Mouse (Mus musculus): ENCODE results near the gene Atad1. TPM values are rescaled to one million over a fixed set of nuclear protein-coding genes. Genes with fewer than 3 reads are reported as not detected.
A peak's percentile ranks its signal among the peaks of the same experiment; 100 is the strongest.

The Atad1 gene
- polyA plus RNA-seq, 1 experiment from 2014 or later = 65.0 TPM

GRCm38 (mm10) chr19:32717590-32717989, 22.0 kb downstream of the Atad1 start:
- no peak overlapping the region for H3K27ac ChIP-seq (replicated peaks in 1 of 2; ENCODE audit: control insufficient read depth in 1 of 2, insufficient read depth in 1 of 2, low read depth in 2 of 2, low read length in 2 of 2)
- no peaks in the 10 kb centered on the region; a peak in 1 of 4 replicates for H3K4me1 ChIP-seq (ENCODE audit: control insufficient read depth in 2 of 2, insufficient read depth in 2 of 2, low read length in 2 of 2)
- no peaks in the 10 kb centered on the region for H3K27me3 ChIP-seq (ENCODE audit: control insufficient read depth, insufficient read depth, low read length)
- no peak for ATAC-seq (ENCODE audit: insufficient number of reproducible peaks, insufficient read depth, low FRiP score, low read depth)
- no peaks in the 10 kb centered on the region for H3K9me3 ChIP-seq (ENCODE audit: control insufficient read depth, low read length)
- no peak overlapping the region for H3K9ac ChIP-seq (ENCODE audit: low read length)
- no peaks in the 10 kb centered on the region for H3K36me3 ChIP-seq (ENCODE audit: control insufficient read depth, insufficient read depth, low read length)
- WGBS = 69% methylated on average over 3 of the region's 3 CpGs
- no peak overlapping the region for H3K4me2 ChIP-seq (ENCODE audit: low read length)
- H3K4me3 ChIP-seq (ENCODE audit: control insufficient read depth in 1 of 2, insufficient read depth in 1 of 2, low read depth in 1 of 2, low read length in 2 of 2) = no peak overlapping the region

- H3K4me1 ChIP-seq (ENCODE audit: control insufficient read depth in 2 of 2, insufficient read depth in 2 of 2, low read length in 2 of 2) = peaks cover 0 to 7% of the 10 kb centered on the region in 2 experiments; a peak in 2 of 4 replicates
- H3K4me3 ChIP-seq (ENCODE audit: control insufficient read depth in 1 of 2, insufficient read depth in 1 of 2, low read depth in 1 of 2, low read length in 2 of 2) = no peak overlapping the region
- no peak overlapping the region for H3K4me2 ChIP-seq (ENCODE audit: low read length)
- ATAC-seq (ENCODE audit: insufficient number of reproducible peaks, insufficient read depth, low FRiP score, low read depth) = no peak
- no peaks in the 10 kb centered on the region for H3K9me3 ChIP-seq (ENCODE audit: control insufficient read depth, low read length)
- H3K27ac ChIP-seq (replicated peaks in 1 of 2; ENCODE audit: control insufficient read depth in 1 of 2, insufficient read depth in 1 of 2, low read depth in 2 of 2, low read length in 2 of 2) = no peak overlapping the region
- H3K27me3 ChIP-seq (ENCODE audit: control insufficient read depth, insufficient read depth, low read length) = no peaks in the 10 kb centered on the region
- no peak overlapping the region for H3K9ac ChIP-seq (ENCODE audit: low read length)
- no peaks in the 10 kb centered on the region for H3K36me3 ChIP-seq (ENCODE audit: control insufficient read depth, insufficient read depth, low read length)
Observed at GRCm38 (mm10) chr19:32715681-32716080, 23.9 kb downstream of the Atad1 start.

- no peaks in the 10 kb centered on the region for H3K9me3 ChIP-seq (ENCODE audit: control insufficient read depth, low read length)
- no peaks in the 10 kb centered on the region for H3K27me3 ChIP-seq (ENCODE audit: control insufficient read depth, insufficient read depth, low read length)
- H3K9ac ChIP-seq (ENCODE audit: low read length) = no peak overlapping the region
- H3K4me2 ChIP-seq (ENCODE audit: low read length) = no peak overlapping the region
- H3K4me3 ChIP-seq (ENCODE audit: control insufficient read depth in 1 of 2, insufficient read depth in 1 of 2, low read depth in 1 of 2, low read length in 2 of 2) = no peak overlapping the region
- WGBS = 10% methylated on average over 3 of the region's 3 CpGs
- ATAC-seq (ENCODE audit: insufficient number of reproducible peaks, insufficient read depth, low FRiP score, low read depth) = no peak
- H3K4me1 ChIP-seq (ENCODE audit: control insufficient read depth in 2 of 2, insufficient read depth in 2 of 2, low read length in 2 of 2) = peaks cover 0 to 8% of the 10 kb centered on the region in 2 experiments; a peak in 2 of 4 replicates
- H3K36me3 ChIP-seq (ENCODE audit: control insufficient read depth, insufficient read depth, low read length) = no peaks in the 10 kb centered on the region
- no peak overlapping the region for H3K27ac ChIP-seq (replicated peaks in 1 of 2; ENCODE audit: control insufficient read depth in 1 of 2, insufficient read depth in 1 of 2, low read depth in 2 of 2, low read length in 2 of 2)
Observed at GRCm38 (mm10) chr19:32715201-32715600, 24.4 kb downstream of the Atad1 start.

- ATAC-seq (ENCODE audit: insufficient number of reproducible peaks, insufficient read depth, low FRiP score, low read depth) = no peak
- no peak overlapping the region for H3K27ac ChIP-seq (replicated peaks in 1 of 2; ENCODE audit: control insufficient read depth in 1 of 2, insufficient read depth in 1 of 2, low read depth in 2 of 2, low read length in 2 of 2)
Observed at GRCm38 (mm10) chr19:32713471-32713870, 26.1 kb downstream of the Atad1 start.

GRCm38 (mm10) chr19:32712588-32713042, 27.0 kb downstream of the Atad1 start:
- Histone ChIP-seq H3K4me3 (ENCODE audit: control insufficient read depth in 1 of 2, insufficient read depth in 1 of 2, low read depth in 1 of 2, low read length in 2 of 2) (peak overlapping the region; percentile 67 to 93), H3K9ac (ENCODE audit: low read length) (peak overlapping the region; percentile 86), H3K27me3 (ENCODE audit: control insufficient read depth, insufficient read depth, low read length) (no peaks in the 10 kb centered on the region), H3K27ac (replicated peaks in 1 of 2; ENCODE audit: control insufficient read depth in 1 of 2, insufficient read depth in 1 of 2, low read depth in 2 of 2, low read length in 2 of 2) (peak overlapping the region; percentile 52 to 82; a peak in 3 of 4 replicates), H3K9me3 (ENCODE audit: control insufficient read depth, low read length) (no peaks in the 10 kb centered on the region), H3K4me2 (ENCODE audit: low read length) (peak overlapping the region; percentile 89), H3K36me3 (ENCODE audit: control insufficient read depth, insufficient read depth, low read length) (0 out of 2 replicates have a peak, but pooled peaks cover 6% of the 10 kb centered on the region), H3K4me1 (ENCODE audit: control insufficient read depth in 2 of 2, insufficient read depth in 2 of 2, low read length in 2 of 2) (peaks cover 0 to 8% of the 10 kb centered on the region in 2 experiments; a peak in 2 of 4 replicates)
- ATAC-seq (ENCODE audit: insufficient number of reproducible peaks, insufficient read depth, low FRiP score, low read depth) = peak; percentile 75
- under 1% methylated on average over 11 of the region's 11 CpGs for WGBS

More at GRCm38 (mm10) chr19:32713471-32713870, 26.1 kb downstream of the Atad1 start:
- 75% methylated on average over 3 of the region's 3 CpGs for WGBS
- Histone ChIP-seq H3K4me3 (ENCODE audit: control insufficient read depth in 1 of 2, insufficient read depth in 1 of 2, low read depth in 1 of 2, low read length in 2 of 2) (no peak overlapping the region), H3K9me3 (ENCODE audit: control insufficient read depth, low read length) (no peaks in the 10 kb centered on the region), H3K4me1 (ENCODE audit: control insufficient read depth in 2 of 2, insufficient read depth in 2 of 2, low read length in 2 of 2) (peaks cover 0 to 8% of the 10 kb centered on the region in 2 experiments; a peak in 2 of 4 replicates), H3K36me3 (ENCODE audit: control insufficient read depth, insufficient read depth, low read length) (0 out of 2 replicates have a peak, but pooled peaks cover 6% of the 10 kb centered on the region), H3K27me3 (ENCODE audit: control insufficient read depth, insufficient read depth, low read length) (no peaks in the 10 kb centered on the region), H3K9ac (ENCODE audit: low read length) (no peak overlapping the region), H3K4me2 (ENCODE audit: low read length) (no peak overlapping the region)

- H3K9me3 ChIP-seq (ENCODE audit: control insufficient read depth, low read length) = no peaks in the 10 kb centered on the region
- under 1% methylated on average over 61 of the region's 63 CpGs for WGBS
- ATAC-seq (ENCODE audit: insufficient number of reproducible peaks, insufficient read depth, low FRiP score, low read depth) = peak; percentile 92
Observed at GRCm38 (mm10) chr19:32711761-32712541, 27.6 kb downstream of the Atad1 start.

GRCm38 (mm10) chr19:32710288-32710687, 29.3 kb downstream of the Atad1 start:
- Histone ChIP-seq H3K27me3 (ENCODE audit: control insufficient read depth, insufficient read depth, low read length) (no peaks in the 10 kb centered on the region), H3K36me3 (ENCODE audit: control insufficient read depth, insufficient read depth, low read length) (peaks cover 22% of the 10 kb centered on the region), H3K4me3 (ENCODE audit: control insufficient read depth in 1 of 2, insufficient read depth in 1 of 2, low read depth in 1 of 2, low read length in 2 of 2) (no peak overlapping the region), H3K4me2 (ENCODE audit: low read length) (no peak overlapping the region), H3K9me3 (ENCODE audit: control insufficient read depth, low read length) (no peaks in the 10 kb centered on the region), H3K27ac (replicated peaks in 1 of 2; ENCODE audit: control insufficient read depth in 1 of 2, insufficient read depth in 1 of 2, low read depth in 2 of 2, low read length in 2 of 2) (no peak overlapping the region), H3K4me1 (ENCODE audit: control insufficient read depth in 2 of 2, insufficient read depth in 2 of 2, low read length in 2 of 2) (peaks cover 0 to 8% of the 10 kb centered on the region in 2 experiments; a peak in 2 of 4 replicates), H3K9ac (ENCODE audit: low read length) (no peak overlapping the region)
- ATAC-seq (ENCODE audit: insufficient number of reproducible peaks, insufficient read depth, low FRiP score, low read depth) = no peak
- WGBS = 71% methylated on average over 3 of the region's 3 CpGs

More at GRCm38 (mm10) chr19:32711761-32712541, 27.6 kb downstream of the Atad1 start:
- Histone ChIP-seq H3K4me2 (ENCODE audit: low read length) (peak overlapping the region; percentile 89), H3K27ac (replicated peaks in 1 of 2; ENCODE audit: control insufficient read depth in 1 of 2, insufficient read depth in 1 of 2, low read depth in 2 of 2, low read length in 2 of 2) (peak overlapping the region; percentile 82 to 84), H3K4me1 (ENCODE audit: control insufficient read depth in 2 of 2, insufficient read depth in 2 of 2, low read length in 2 of 2) (peaks cover 0 to 8% of the 10 kb centered on the region in 2 experiments; a peak in 2 of 4 replicates), H3K4me3 (ENCODE audit: control insufficient read depth in 1 of 2, insufficient read depth in 1 of 2, low read depth in 1 of 2, low read length in 2 of 2) (peak overlapping the region; percentile 67 to 93), H3K27me3 (ENCODE audit: control insufficient read depth, insufficient read depth, low read length) (no peaks in the 10 kb centered on the region), H3K36me3 (ENCODE audit: control insufficient read depth, insufficient read depth, low read length) (0 out of 2 replicates have a peak, but pooled peaks cover 6% of the 10 kb centered on the region), H3K9ac (ENCODE audit: low read length) (peak overlapping the region; percentile 86)

All from heart, embryonic 14.5 days (tissue).